Mouse (Mus musculus): ENCODE measurements at regions not wholly inside any gene's neighbourhood (a gene's known extent, or its start where the extent isn't known, plus 50 kb on each side); places are given as distances from the start of the nearest gene placed in this dataset.

DNA sequence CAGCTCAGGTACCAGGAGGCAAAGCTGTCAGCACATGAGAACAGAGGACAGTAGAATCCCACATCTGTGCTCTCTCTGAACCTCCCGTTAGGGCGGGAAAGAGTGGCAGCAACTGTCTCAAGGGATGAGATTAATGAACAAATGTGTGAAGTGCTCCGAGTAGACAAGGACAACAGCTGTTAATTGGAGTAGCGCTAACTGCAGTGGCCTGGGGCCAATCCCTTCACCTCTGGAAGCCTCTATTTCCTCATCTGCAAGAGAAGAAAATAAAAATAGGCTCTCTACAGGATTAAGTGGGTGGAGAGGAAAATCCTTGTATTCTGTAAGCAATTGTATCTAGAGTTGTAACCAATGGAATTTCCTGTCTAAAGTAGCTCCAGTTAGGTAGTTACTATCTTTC is 122.1 kb downstream of the Bcl2l11 start:
- TF ChIP-seq EP300 (IDR thresholded peaks at IDR 0.05; ENCODE audit: low read depth) (no peak), CTCF (IDR thresholded peaks at IDR 0.05; ENCODE audit: low read depth) (no peak)
